In the genomic region with DNA sequence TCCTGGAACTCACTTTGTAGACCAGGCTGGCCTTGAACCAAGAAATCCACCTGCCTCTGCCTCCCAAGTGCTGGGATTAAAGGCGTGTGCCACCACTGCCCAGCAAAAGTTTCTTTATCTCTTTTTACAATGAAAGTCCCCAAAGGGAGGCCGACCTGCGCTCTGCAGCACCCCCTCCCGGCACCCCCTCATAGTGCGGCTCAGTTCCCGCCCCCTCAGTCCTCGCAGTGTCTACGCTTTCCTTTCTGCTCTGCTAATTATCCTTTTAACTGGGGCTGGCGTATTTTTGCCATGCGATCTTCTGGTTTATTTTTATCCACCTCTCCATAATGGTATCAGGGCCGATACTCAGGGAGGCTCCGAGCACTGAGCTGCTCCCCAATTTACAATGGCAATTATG, we compare ENCODE assay signal across 20 mouse cellular contexts.
DNase-seq lines count a peak whose midpoint lies in the region; TF ChIP-seq lines count a peak whose summit lies in the region.
"Had no signal": no experiment of that assay in that cellular context is flagged by ENCODE, and none has a peak within 500 bp of the region (broad histone marks: within the 10 kb centered on the region; RNA-seq: fewer than 3 reads in every experiment).

No protein-coding gene starts in this region.

- H3K9me3 ChIP-seq in ES-Bruce4 (replicated peaks; ENCODE audit: control insufficient read depth, insufficient read depth, low read length, poor library complexity, severe bottlenecking): no peaks in the 10 kb centered on the region
- H3K9me3 ChIP-seq: embryonic facial prominence, embryonic 15.5 days; forebrain, embryonic 10.5 days; heart, embryonic 15.5 days; intestine, embryonic 15.5 days had no signal

- H3K9ac ChIP-seq in ES-Bruce4 (ENCODE audit: low read depth, poor library complexity, severe bottlenecking): no peak overlapping the region
- H3K9ac ChIP-seq: embryonic facial prominence, embryonic 15.5 days; heart, embryonic 15.5 days; hindbrain, embryonic 14.5 days; intestine, embryonic 15.5 days had no signal

- no peak for TF ChIP-seq EP300 in ES-Bruce4 (IDR thresholded peaks at IDR 0.05; ENCODE audit: insufficient read depth, low read depth, low read length)

- peak; percentile 37 for TF ChIP-seq CTCF in left cerebral cortex, adult 2 months (IDR thresholded peaks at IDR 0.05)
- peak; percentile 59 for TF ChIP-seq CTCF in ES-Bruce4 (IDR thresholded peaks at IDR 0.05; ENCODE audit: low read depth, low read length)

- no peak overlapping the region for H3K27ac ChIP-seq in left cerebral cortex, adult 2 months
- H3K27ac ChIP-seq in ES-Bruce4 (ENCODE audit: insufficient read depth, low read length): no peak overlapping the region
- H3K27ac ChIP-seq: embryonic facial prominence, embryonic 15.5 days; forebrain, embryonic 10.5 days; heart, adult 2 months; heart, embryonic 15.5 days; hindbrain, embryonic 14.5 days; intestine, embryonic 15.5 days had no signal

- no peak overlapping the region for H3K4me3 ChIP-seq in left cerebral cortex, adult 2 months
- H3K4me3 ChIP-seq in ES-Bruce4 (ENCODE audit: low read depth, low read length): no peak overlapping the region
- H3K4me3 ChIP-seq: embryonic facial prominence, embryonic 15.5 days; erythroblast, embryonic 14.5 days; forebrain, embryonic 10.5 days; heart, adult 2 months; heart, embryonic 15.5 days; intestine, embryonic 15.5 days had no signal

- no peaks in the 10 kb centered on the region for H3K27me3 ChIP-seq in ES-Bruce4 (ENCODE audit: control insufficient read depth, insufficient read depth, low read length, poor library complexity, severe bottlenecking)

- intact Hi-C loops in left cerebral cortex, adult 2 months (cut with DNase I): no loop called here

- TF ChIP-seq POLR2A in ES-Bruce4 (IDR thresholded peaks at IDR 0.05; ENCODE audit: insufficient read depth, low read length): no peak

- H3K4me1 ChIP-seq in ES-Bruce4 (ENCODE audit: control insufficient read depth, insufficient read depth, low read length): peaks cover 5% of the 10 kb centered on the region

- peak in 1 of 2 experiments; percentile 44 for DNase-seq in left cerebral cortex, adult 2 months (ENCODE audit: extremely low spot score in 1 of 2, low spot score in 2 of 2)
- no peak for DNase-seq in left cerebral cortex, adult 11 months (ENCODE audit: low spot score)
- DNase-seq in A20 (ENCODE audit: low read depth, low spot score): peak; percentile 25
- peak; percentile 68 for DNase-seq in ZHBTc4 (ENCODE audit: low read depth, low spot score)
- DNase-seq in cerebellum, postnatal 36 days: no peak
- DNase-seq in frontal cortex, postnatal 36 days (ENCODE audit: low spot score in 2 of 2): no peak
- DNase-seq: adrenal gland, postnatal 14 days; cerebellum, adult 2 months; cerebellum, postnatal 10 days; embryo, embryonic 11 days; gastrocnemius, postnatal 14 days; heart, adult 2 months; heart, postnatal 14 days had no signal

- no peaks in the 10 kb centered on the region for H3K36me3 ChIP-seq in ES-Bruce4 (ENCODE audit: control insufficient read depth, insufficient read depth, low read length, poor library complexity, severe bottlenecking)
- H3K36me3 ChIP-seq: embryonic facial prominence, embryonic 15.5 days; forebrain, embryonic 10.5 days; heart, embryonic 15.5 days; intestine, embryonic 15.5 days had no signal

Comparison
In these comparisons a context has a peak if more than half of its experiments do, and no peak if none do; other contexts are left out.
1. DNase-seq: peak in A20 (single experiment) and ZHBTc4 (single experiment); none in left cerebral cortex, adult 11 months (single experiment), cerebellum, postnatal 36 days (0 of 2) and frontal cortex, postnatal 36 days (0 of 2).